In genomic region chr17:26253399-26253798, GRCm38 (mm10) we compare ENCODE assay signal across 7 mouse cellular contexts. TPM values are rescaled to one million over a fixed set of nuclear protein-coding genes. Genes with fewer than 3 reads are reported as not detected.
A peak's percentile ranks its signal among the peaks of the same experiment; 100 is the strongest.
DNase-seq lines count a peak whose midpoint lies in the region; ATAC-seq and TF ChIP-seq lines count a peak whose summit lies in the region.

No protein-coding gene starts in this region.

- H3K9me3 ChIP-seq in neural tube, embryonic 11.5 days (ENCODE audit: control insufficient read depth, low read length), result no peaks in the 10 kb centered on the region
- no peaks in the 10 kb centered on the region for H3K9me3 ChIP-seq in liver, embryonic 11.5 days (ENCODE audit: control insufficient read depth, low read length)
- no peaks in the 10 kb centered on the region for H3K9me3 ChIP-seq in stomach, postnatal 0 days (ENCODE audit: control insufficient read depth, low read length)

- DNase-seq in neural tube, embryonic 11.5 days (ENCODE audit: low spot score), result no peak
- DNase-seq in neural tube, embryonic 10.5 days (ENCODE audit: extremely low spot score, low spot score), result no peak
- DNase-seq in liver, embryonic 11.5 days (ENCODE audit: low spot score), result no peak
- DNase-seq in stomach, postnatal 0 days (ENCODE audit: low spot score), result no peak
- DNase-seq in frontal cortex, postnatal 25 days (ENCODE audit: low spot score in 2 of 2), result no peak
- no peak for DNase-seq in thymus, postnatal 36 days

- H3K4me3 ChIP-seq in neural tube, embryonic 11.5 days (ENCODE audit: low read depth, low read length), result peak overlapping the region; percentile 77
- H3K4me3 ChIP-seq in liver, embryonic 11.5 days (ENCODE audit: low read depth, low read length), result peak overlapping the region; percentile 88
- H3K4me3 ChIP-seq in stomach, postnatal 0 days (ENCODE audit: low read depth, low read length), result peak overlapping the region; percentile 85

- WGBS in neural tube, embryonic 11.5 days, result 0% methylated on average over 24 of the region's 24 CpGs
- under 1% methylated on average over 24 of the region's 24 CpGs for WGBS in liver, embryonic 11.5 days
- under 1% methylated on average over 24 of the region's 24 CpGs for WGBS in stomach, postnatal 0 days

- no peak for TF ChIP-seq EP300 in stomach, postnatal 0 days (optimal IDR thresholded peaks at IDR 0.05)

- no peaks in the 10 kb centered on the region for H3K27me3 ChIP-seq in neural tube, embryonic 11.5 days (ENCODE audit: control insufficient read depth, insufficient read depth, low read length)
- H3K27me3 ChIP-seq in liver, embryonic 11.5 days (replicated peaks; ENCODE audit: control insufficient read depth, insufficient read depth, low read length), result no peaks in the 10 kb centered on the region
- no peaks in the 10 kb centered on the region for H3K27me3 ChIP-seq in stomach, postnatal 0 days (ENCODE audit: control insufficient read depth, insufficient read depth, low read length)

- no peaks in the 10 kb centered on the region for H3K36me3 ChIP-seq in neural tube, embryonic 11.5 days (ENCODE audit: control insufficient read depth, insufficient read depth, low read length)
- H3K36me3 ChIP-seq in liver, embryonic 11.5 days (ENCODE audit: control insufficient read depth, insufficient read depth, low read length), result peaks cover 13% of the 10 kb centered on the region
- peaks cover 7% of the 10 kb centered on the region for H3K36me3 ChIP-seq in stomach, postnatal 0 days (ENCODE audit: control insufficient read depth, insufficient read depth, low read length)

- peaks cover 8% of the 10 kb centered on the region for H3K4me1 ChIP-seq in neural tube, embryonic 11.5 days (ENCODE audit: control insufficient read depth, insufficient read depth, low read length)
- H3K4me1 ChIP-seq in liver, embryonic 11.5 days (replicated peaks; ENCODE audit: control insufficient read depth, insufficient read depth, low read length), result peaks cover 15% of the 10 kb centered on the region
- no peaks in the 10 kb centered on the region for H3K4me1 ChIP-seq in stomach, postnatal 0 days (replicated peaks; ENCODE audit: control insufficient read depth, insufficient read depth)

- ATAC-seq in neural tube, embryonic 11.5 days (ENCODE audit: insufficient read depth, low FRiP score, low TSS enrichment), result no peak
- peak; percentile 48 for ATAC-seq in erythroid progenitor cell, adult 5-6 weeks (replicated peaks; ENCODE audit: low FRiP score, poor library complexity, severe bottlenecking)
- no peak for ATAC-seq in liver, embryonic 11.5 days (replicated peaks; ENCODE audit: low FRiP score)
- ATAC-seq in stomach, postnatal 0 days (ENCODE audit: low FRiP score, low TSS enrichment), result no peak

- TF ChIP-seq CTCF in stomach, postnatal 0 days (IDR thresholded peaks at IDR 0.05; ENCODE audit: low read depth), result no peak

- peak overlapping the region; percentile 84 for H3K4me2 ChIP-seq in neural tube, embryonic 11.5 days (ENCODE audit: low read depth)
- peak overlapping the region; percentile 75 for H3K4me2 ChIP-seq in liver, embryonic 11.5 days
- H3K4me2 ChIP-seq in stomach, postnatal 0 days (replicated peaks; ENCODE audit: low read depth), result peak overlapping the region; percentile 73

- H3K9ac ChIP-seq in neural tube, embryonic 11.5 days (ENCODE audit: low read length), result peak overlapping the region; percentile 93
- peak overlapping the region; percentile 94 for H3K9ac ChIP-seq in liver, embryonic 11.5 days (ENCODE audit: low read depth, low read length)
- peak overlapping the region; percentile 98 for H3K9ac ChIP-seq in stomach, postnatal 0 days (ENCODE audit: low read length)

- peak overlapping the region; percentile 94 for H3K27ac ChIP-seq in neural tube, embryonic 11.5 days (ENCODE audit: low read depth, low read length)
- peak overlapping the region; percentile 96 for H3K27ac ChIP-seq in liver, embryonic 11.5 days (ENCODE audit: low read depth, low read length)
- peak overlapping the region; percentile 100 for H3K27ac ChIP-seq in stomach, postnatal 0 days (replicated peaks)

RNA-seq across cellular contexts. Expression of gene Luc7l, which starts 0.7 kb away (rescaled TPM):
- 125 and 128 TPM in 2 replicates for polyA plus RNA-seq in neural tube, embryonic 11.5 days (2014; fragmentation: Nextera tagmentation; extraction: Ambion mirVana)
- 16.3 and 27.4 TPM in 2 replicates for total RNA-seq in erythroid progenitor cell, adult 5-6 weeks (2015; ENCODE audit: low replicate concordance)
- total RNA-seq in erythroid progenitor cell, adult 5-6 weeks (2017; ENCODE audit: low replicate concordance), result 45.1 and 70.6 TPM in 2 replicates
- polyA plus RNA-seq in liver, embryonic 11.5 days (2014; fragmentation: Nextera tagmentation; extraction: Ambion mirVana), result 107 and 110 TPM in 2 replicates
- 42.9 and 46.2 TPM in 2 replicates for polyA plus RNA-seq in stomach, postnatal 0 days (2015; fragmentation: Nextera tagmentation; extraction: Ambion mirVana)

RNA-seq across cellular contexts. Expression of gene Fam234a, which starts 9.4 kb away (rescaled TPM):
- 22.2 and 22.7 TPM in 2 replicates for polyA plus RNA-seq in neural tube, embryonic 11.5 days (2014; fragmentation: Nextera tagmentation; extraction: Ambion mirVana)
- 0.72 and 3.8 TPM in 2 replicates for total RNA-seq in erythroid progenitor cell, adult 5-6 weeks (2015; ENCODE audit: low replicate concordance)
- 1.8 and 6.0 TPM in 2 replicates for total RNA-seq in erythroid progenitor cell, adult 5-6 weeks (2017; ENCODE audit: low replicate concordance)
- polyA plus RNA-seq in liver, embryonic 11.5 days (2014; fragmentation: Nextera tagmentation; extraction: Ambion mirVana), result 19.6 and 20.2 TPM in 2 replicates
- 98.0 and 99.1 TPM in 2 replicates for polyA plus RNA-seq in stomach, postnatal 0 days (2015; fragmentation: Nextera tagmentation; extraction: Ambion mirVana)

RNA-seq across cellular contexts. Expression of gene Arhgdig, which starts 45.8 kb away (rescaled TPM):
- 14.5 and 16.2 TPM in 2 replicates for polyA plus RNA-seq in neural tube, embryonic 11.5 days (2014; fragmentation: Nextera tagmentation; extraction: Ambion mirVana)
- total RNA-seq in erythroid progenitor cell, adult 5-6 weeks (2015; ENCODE audit: low replicate concordance), result 3.2 TPM in 1 of 2 replicates, not detected in the other
- total RNA-seq in erythroid progenitor cell, adult 5-6 weeks (2017; ENCODE audit: low replicate concordance), result not detected in 2 replicates
- 27.7 and 28.8 TPM in 2 replicates for polyA plus RNA-seq in liver, embryonic 11.5 days (2014; fragmentation: Nextera tagmentation; extraction: Ambion mirVana)
- polyA plus RNA-seq in stomach, postnatal 0 days (2015; fragmentation: Nextera tagmentation; extraction: Ambion mirVana), result 133 and 139 TPM in 2 replicates

RNA-seq across cellular contexts. Expression of gene Rgs11, which starts 50.6 kb away (rescaled TPM):
- polyA plus RNA-seq in neural tube, embryonic 11.5 days (2014; fragmentation: Nextera tagmentation; extraction: Ambion mirVana), result 0.53 and 0.77 TPM in 2 replicates
- not detected in 2 replicates for total RNA-seq in erythroid progenitor cell, adult 5-6 weeks (2015; ENCODE audit: low replicate concordance)
- not detected in 2 replicates for total RNA-seq in erythroid progenitor cell, adult 5-6 weeks (2017; ENCODE audit: low replicate concordance)
- polyA plus RNA-seq in liver, embryonic 11.5 days (2014; fragmentation: Nextera tagmentation; extraction: Ambion mirVana), result 2.2 and 2.4 TPM in 2 replicates
- 24.4 and 27.5 TPM in 2 replicates for polyA plus RNA-seq in stomach, postnatal 0 days (2015; fragmentation: Nextera tagmentation; extraction: Ambion mirVana)

RNA-seq across cellular contexts. Expression of gene Pdia2, which starts 54.5 kb away (rescaled TPM):
- 0.27 and 1.0 TPM in 2 replicates for polyA plus RNA-seq in neural tube, embryonic 11.5 days (2014; fragmentation: Nextera tagmentation; extraction: Ambion mirVana)
- 4.7 and 13.4 TPM in 2 replicates for total RNA-seq in erythroid progenitor cell, adult 5-6 weeks (2015; ENCODE audit: low replicate concordance)
- total RNA-seq in erythroid progenitor cell, adult 5-6 weeks (2017; ENCODE audit: low replicate concordance), result 4.1 and 24.4 TPM in 2 replicates
- polyA plus RNA-seq in liver, embryonic 11.5 days (2014; fragmentation: Nextera tagmentation; extraction: Ambion mirVana), result 62.4 and 68.8 TPM in 2 replicates
- polyA plus RNA-seq in stomach, postnatal 0 days (2015; fragmentation: Nextera tagmentation; extraction: Ambion mirVana), result 172 and 176 TPM in 2 replicates
